Mouse (Mus musculus): ENCODE measurements around the gene Gnat1. TPM values are rescaled to one million over a fixed set of nuclear protein-coding genes. Genes with fewer than 3 reads are reported as not detected.

Gnat1 gene
- polyA plus RNA-seq, 1 experiment from 2014 or later = 1.9 TPM

DNA sequence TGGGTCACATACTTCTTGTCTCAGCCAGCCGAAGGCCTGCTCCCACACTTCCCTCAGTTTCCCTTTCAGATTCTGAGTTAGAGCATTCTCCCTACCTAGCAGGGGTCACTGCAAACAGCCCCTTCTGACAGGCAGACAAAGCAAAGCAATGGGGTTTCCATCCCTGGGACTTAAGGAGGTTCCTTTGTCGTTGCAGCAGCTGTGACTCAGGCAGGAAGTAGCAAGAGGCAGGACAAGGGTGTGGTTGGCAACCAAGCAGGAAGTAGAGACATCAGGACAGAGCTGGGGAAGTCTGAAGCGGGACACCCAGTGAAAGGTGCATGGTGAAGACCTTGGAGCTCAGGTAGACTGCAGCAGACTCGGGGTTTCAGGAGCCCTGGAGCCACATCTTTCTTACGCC, 55.0 kb downstream of the Gnat1 start:
- Histone ChIP-seq H3K36me3 (peaks cover 48% of the 10 kb centered on the region), H3K27ac (replicated peaks) (peak overlapping the region; percentile 94; the same call in 1 of the 2 replicates), H3K4me3 (replicated peaks) (no peak overlapping the region), H3K9me3 (replicated peaks) (no peaks in the 10 kb centered on the region), H3K4me1 (peaks cover 69% of the 10 kb centered on the region), H3K9ac (no peak overlapping the region), H3K27me3 (no peaks in the 10 kb centered on the region), H3K4me2 (replicated peaks) (0 out of 2 replicates have a peak overlapping the region, but pooled peaks have one; percentile 3)
- no peak for ATAC-seq (ENCODE audit: insufficient number of reproducible peaks, low FRiP score, low TSS enrichment, low read depth)
- 74% methylated on average over 5 of the region's 5 CpGs for WGBS

Other genes starting within 250 kb of the Gnat1 start
- gene Tmem115, start 145.8 kb downstream of the Gnat1 start, polyA plus RNA-seq (2015; fragmentation: Nextera tagmentation; extraction: Ambion mirVana) = 51.6 and 53.3 TPM in 2 replicates
- 26.4 and 26.8 TPM in 2 replicates for gene Cyb561d2, start 137.5 kb downstream of the Gnat1 start, polyA plus RNA-seq (2015; fragmentation: Nextera tagmentation; extraction: Ambion mirVana)
- gene Nprl2, start 137.5 kb downstream of the Gnat1 start, polyA plus RNA-seq (2015; fragmentation: Nextera tagmentation; extraction: Ambion mirVana) = 41.9 and 48.0 TPM in 2 replicates
- 10.7 and 25.9 TPM in 2 replicates for gene Zmynd10, start 132.4 kb downstream of the Gnat1 start, polyA plus RNA-seq (2015; fragmentation: Nextera tagmentation; extraction: Ambion mirVana)
- 82.0 and 87.7 TPM in 2 replicates for gene Rassf1, start 128.2 kb downstream of the Gnat1 start, polyA plus RNA-seq (2015; fragmentation: Nextera tagmentation; extraction: Ambion mirVana)
- gene Tusc2, start 116.5 kb downstream of the Gnat1 start, polyA plus RNA-seq (2015; fragmentation: Nextera tagmentation; extraction: Ambion mirVana) = 42.9 and 43.6 TPM in 2 replicates
- gene Hyal2, start 111.8 kb downstream of the Gnat1 start, polyA plus RNA-seq (2015; fragmentation: Nextera tagmentation; extraction: Ambion mirVana) = 97.5 and 98.4 TPM in 2 replicates
- 14.5 and 15.7 TPM in 2 replicates for gene Hyal1, start 102.8 kb downstream of the Gnat1 start, polyA plus RNA-seq (2015; fragmentation: Nextera tagmentation; extraction: Ambion mirVana)
- 21.5 and 22.8 TPM in 2 replicates for gene Naa80, start 100.8 kb downstream of the Gnat1 start, polyA plus RNA-seq (2015; fragmentation: Nextera tagmentation; extraction: Ambion mirVana)
- gene Hyal3, start 98.9 kb downstream of the Gnat1 start, polyA plus RNA-seq (2015; fragmentation: Nextera tagmentation; extraction: Ambion mirVana) = 2.0 TPM in 2 replicates
- gene Ifrd2, start 92.1 kb downstream of the Gnat1 start, polyA plus RNA-seq (2015; fragmentation: Nextera tagmentation; extraction: Ambion mirVana) = 46.8 and 47.1 TPM in 2 replicates
- gene Sema3b, start 70.5 kb downstream of the Gnat1 start, polyA plus RNA-seq (2015; fragmentation: Nextera tagmentation; extraction: Ambion mirVana) = 21.2 and 22.7 TPM in 2 replicates
- gene Gnai2, start 44.3 kb downstream of the Gnat1 start, polyA plus RNA-seq (2015; fragmentation: Nextera tagmentation; extraction: Ambion mirVana) = 458 and 459 TPM in 2 replicates
- gene Slc38a3, start 10.2 kb downstream of the Gnat1 start, polyA plus RNA-seq (2015; fragmentation: Nextera tagmentation; extraction: Ambion mirVana) = 3.7 and 4.2 TPM in 2 replicates
- 40.6 and 44.6 TPM in 2 replicates for gene Sema3f, start 30.8 kb upstream of the Gnat1 start, polyA plus RNA-seq (2015; fragmentation: Nextera tagmentation; extraction: Ambion mirVana)
- gene Rbm5, start 91.3 kb upstream of the Gnat1 start, polyA plus RNA-seq (2015; fragmentation: Nextera tagmentation; extraction: Ambion mirVana) = 198 and 218 TPM in 2 replicates
- 75.7 and 77.6 TPM in 2 replicates for gene Rbm6, start 193.5 kb upstream of the Gnat1 start, polyA plus RNA-seq (2015; fragmentation: Nextera tagmentation; extraction: Ambion mirVana)
- 17.2 and 18.2 TPM in 2 replicates for gene Mon1a, start 208.4 kb upstream of the Gnat1 start, polyA plus RNA-seq (2015; fragmentation: Nextera tagmentation; extraction: Ambion mirVana)
- 7.4 and 7.7 TPM in 2 replicates for gene Mst1r, start 227.2 kb upstream of the Gnat1 start, polyA plus RNA-seq (2015; fragmentation: Nextera tagmentation; extraction: Ambion mirVana)
- gene Actl11, start 248.8 kb upstream of the Gnat1 start, polyA plus RNA-seq (2015; fragmentation: Nextera tagmentation; extraction: Ambion mirVana) = not detected in 2 replicates

Measured in embryonic facial prominence, embryonic 15.5 days (tissue).